11 mouse cellular contexts compared by ENCODE assay signal in the genomic region with DNA sequence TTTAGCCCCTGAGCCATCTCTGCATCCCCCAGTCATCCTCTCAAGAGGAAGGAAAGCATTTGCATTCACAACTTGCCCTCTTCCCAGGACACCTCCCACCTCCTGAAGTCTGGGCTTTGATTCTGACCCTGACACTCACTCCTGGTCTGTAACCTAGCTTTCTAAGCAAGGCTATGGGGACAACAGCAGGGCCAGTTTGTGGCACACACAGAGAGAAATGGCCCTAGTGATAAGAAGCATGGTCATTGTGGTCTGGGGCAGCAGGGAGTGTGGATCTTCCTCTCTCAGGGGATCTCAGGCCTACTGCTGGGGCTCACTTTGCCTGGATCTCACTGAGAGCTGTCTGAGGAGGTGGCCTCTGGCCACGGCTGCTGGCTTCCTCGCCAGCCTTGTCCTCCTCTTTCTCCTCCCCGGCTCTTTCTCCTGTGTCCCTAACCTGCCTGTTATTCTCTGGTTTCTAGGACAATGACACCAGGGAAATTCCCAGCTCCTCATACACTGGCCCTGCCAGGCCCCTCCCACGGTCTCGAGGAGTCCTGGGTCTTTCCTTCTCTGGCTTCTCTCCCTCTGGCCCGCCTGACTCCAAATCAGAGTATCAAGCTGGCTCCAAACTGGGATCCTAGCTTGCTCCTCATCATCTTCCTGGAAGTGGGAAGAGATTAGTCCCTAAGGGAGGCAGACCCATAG. TPM values are rescaled to one million over a fixed set of nuclear protein-coding genes. Genes with fewer than 3 reads are reported as not detected.
A peak's percentile ranks its signal among the peaks of the same experiment; 100 is the strongest.
DNase-seq lines count a peak whose midpoint lies in the region; ATAC-seq and TF ChIP-seq lines count a peak whose summit lies in the region.
"Had no signal": no experiment of that assay in that cellular context is flagged by ENCODE, and none has a peak within 500 bp of the region (broad histone marks: within the 10 kb centered on the region; RNA-seq: fewer than 3 reads in every experiment).

No protein-coding gene starts in this region.

- no peak for ATAC-seq in heart, embryonic 15.5 days (replicated peaks; ENCODE audit: insufficient number of reproducible peaks, insufficient read depth, low FRiP score, low read depth)

- H3K4me1 ChIP-seq in spleen, adult 2 months (ENCODE audit: control insufficient read depth, insufficient read depth, insufficient read length) = peaks cover 51% of the 10 kb centered on the region
- H3K4me1 ChIP-seq in heart, embryonic 15.5 days (replicated peaks) = peaks cover 39% of the 10 kb centered on the region
- H3K4me1 ChIP-seq in midbrain, embryonic 10.5 days = peaks cover 8% of the 10 kb centered on the region; the same call in 1 of the 2 replicates

- no peaks in the 10 kb centered on the region for H3K9me3 ChIP-seq in heart, embryonic 15.5 days (replicated peaks)
- H3K9me3 ChIP-seq in midbrain, embryonic 10.5 days (replicated peaks) = no peaks in the 10 kb centered on the region
- H3K9me3 ChIP-seq: G1E had no signal

- peak overlapping the region; percentile 21 for H3K27ac ChIP-seq in spleen, adult 2 months (ENCODE audit: insufficient read depth, low read length)
- H3K27ac ChIP-seq in heart, embryonic 15.5 days = peak overlapping the region; percentile 60; the same call in 1 of the 2 replicates
- H3K27ac ChIP-seq in midbrain, embryonic 10.5 days (replicated peaks) = no peak overlapping the region
- H3K27ac ChIP-seq: hindbrain, embryonic 14.5 days had no signal

- no peaks in the 10 kb centered on the region for H3K36me3 ChIP-seq in spleen, adult 2 months (ENCODE audit: control insufficient read depth, insufficient read depth, low read length)
- no peaks in the 10 kb centered on the region for H3K36me3 ChIP-seq in heart, embryonic 15.5 days
- no peaks in the 10 kb centered on the region for H3K36me3 ChIP-seq in midbrain, embryonic 10.5 days
- H3K36me3 ChIP-seq: G1E had no signal

- H3K27me3 ChIP-seq in spleen, adult 2 months (ENCODE audit: control insufficient read depth, insufficient read depth, low read length) = no peaks in the 10 kb centered on the region
- no peaks in the 10 kb centered on the region for H3K27me3 ChIP-seq in heart, embryonic 15.5 days
- H3K27me3 ChIP-seq in midbrain, embryonic 10.5 days (ENCODE audit: low read depth, poor library complexity, severe bottlenecking) = no peaks in the 10 kb centered on the region

- H3K4me3 ChIP-seq in spleen, adult 2 months (ENCODE audit: extremely low read depth, insufficient read depth, insufficient read length) = peak overlapping the region; percentile 7; the same call in 1 of the 2 replicates
- peak overlapping the region; percentile 30; the same call in 1 of the 2 replicates for H3K4me3 ChIP-seq in heart, embryonic 15.5 days
- H3K4me3 ChIP-seq in midbrain, embryonic 10.5 days = no peak overlapping the region

- no peak for TF ChIP-seq CTCF in spleen, adult 2 months (IDR thresholded peaks at IDR 0.05; ENCODE audit: extremely low read depth, insufficient read depth, insufficient read length, insufficient replicate concordance)

- TF ChIP-seq POLR2A in spleen, adult 2 months (IDR thresholded peaks at IDR 0.05; ENCODE audit: low read depth, low read length) = no peak

- peak overlapping the region; percentile 22; the same call in 1 of the 2 replicates for H3K9ac ChIP-seq in heart, embryonic 15.5 days
- H3K9ac ChIP-seq: hindbrain, embryonic 14.5 days had no signal

- peak; percentile 47 to 50 for DNase-seq in heart, adult 18-20 months
- DNase-seq in heart, postnatal 36 days = no peak
- DNase-seq in spleen, adult 2 months (ENCODE audit: low read depth in 1 of 2, low spot score in 2 of 2) = no peak
- no peak for DNase-seq in spleen, postnatal 14 days (ENCODE audit: low spot score in 2 of 2)
- DNase-seq in cerebellum, postnatal 10 days = no peak
- DNase-seq in left cerebral cortex, adult 8-10 months (ENCODE audit: low spot score in 2 of 2) = no peak
- no peak for DNase-seq in midbrain, embryonic 10.5 days (ENCODE audit: low spot score)
- DNase-seq: cerebellum, adult 18-20 months had no signal

- 64% methylated on average over 6 of the region's 6 CpGs for WGBS in spleen, adult 2 months
- WGBS in heart, embryonic 15.5 days = 63% methylated on average over 6 of the region's 6 CpGs
- WGBS in midbrain, embryonic 10.5 days = 82% methylated on average over 6 of the region's 6 CpGs

- peak overlapping the region; percentile 47 for H3K4me2 ChIP-seq in heart, embryonic 15.5 days
- H3K4me2 ChIP-seq: hindbrain, embryonic 14.5 days had no signal

- intact Hi-C loops in heart, postnatal 36 days (cut with DNase I) = no loop called here

RNA-seq across cellular contexts. Expression of gene Tnip1, which starts 1.4 kb away (rescaled TPM):
- 10 to 100 TPM; 26.7 to 32.7 TPM for total RNA-seq in heart, adult 18-20 months (2021)
- 10 to 100 TPM; 29.2 to 29.4 TPM for total RNA-seq in heart, postnatal 36 days (2021)
- 54.6 and 65.5 TPM in 2 replicates for polyA plus RNA-seq in spleen, adult 2 months (2012; rRNA removed)
- polyA plus RNA-seq in heart, embryonic 15.5 days (2015; fragmentation: Nextera tagmentation; extraction: Ambion mirVana) = 20.3 and 24.3 TPM in 2 replicates
- 10 to 100 TPM; 33.0 to 36.3 (median 34.9) TPM for total RNA-seq in left cerebral cortex, adult 8-10 months (2022)
- polyA plus RNA-seq in midbrain, embryonic 10.5 days (2016; fragmentation: Nextera tagmentation; extraction: Ambion mirVana) = 9.5 and 11.6 TPM in 2 replicates

RNA-seq across cellular contexts. Expression of gene Gpx3, which starts 59.1 kb away (rescaled TPM):
- total RNA-seq in heart, adult 18-20 months (2021) = 100 to 1,000 TPM; 206 to 329 TPM
- 100 to 1,000 TPM; 189 to 218 TPM for total RNA-seq in heart, postnatal 36 days (2021)
- polyA plus RNA-seq in spleen, adult 2 months (2012; rRNA removed) = 62.8 and 70.0 TPM in 2 replicates
- 751 and 850 TPM in 2 replicates for polyA plus RNA-seq in heart, embryonic 15.5 days (2015; fragmentation: Nextera tagmentation; extraction: Ambion mirVana)
- 10 to 100 TPM in 2 of 4 experiments, 1 to 10 TPM in 2; 7.5 to 12.5 (median 10.4) TPM for total RNA-seq in left cerebral cortex, adult 8-10 months (2022)
- 68.6 and 72.1 TPM in 2 replicates for polyA plus RNA-seq in midbrain, embryonic 10.5 days (2016; fragmentation: Nextera tagmentation; extraction: Ambion mirVana)
- total RNA-seq: G1E had no signal
- polyA plus RNA-seq: G1E had no signal

Comparison
In these comparisons a context has a peak if more than half of its experiments do, and no peak if none do; other contexts are left out.
1. DNase-seq: peak in heart, adult 18-20 months (2 of 2); none in heart, postnatal 36 days (0 of 2), spleen, adult 2 months (0 of 2), spleen, postnatal 14 days (0 of 2), cerebellum, postnatal 10 days (0 of 2), left cerebral cortex, adult 8-10 months (0 of 2) and midbrain, embryonic 10.5 days (single experiment).
2. RNA of gene Gpx3, which starts 59.1 kb away (total RNA-seq): 206 to 329 TPM in heart, adult 18-20 months and 189 to 218 TPM in heart, postnatal 36 days; 7.5 to 12.5 TPM in left cerebral cortex, adult 8-10 months; every median in the first group is over 10 times any median in the second.